Mouse (Mus musculus) cerebellum, adult 9-11 months (tissue): Measurements from ENCODE around the gene Tgfbr1.
A peak's percentile ranks its signal among the peaks of the same experiment; 100 is the strongest.

ENCODE experiments used
- DNase-seq: peaks from one replicate; pipeline ENCODE4 v3.0.0; 2022

The Tgfbr1 gene

GRCm38 (mm10) chr4:47424376-47424775 lies 71.4 kb downstream of the Tgfbr1 start:
- no peak for DNase-seq

GRCm38 (mm10) chr4:47425247-47425830 lies 72.3 kb downstream of the Tgfbr1 start:
- DNase-seq = no peak

- DNase-seq = no peak
Observed at GRCm38 (mm10) chr4:47427606-47428005, 74.6 kb downstream of the Tgfbr1 start.

- DNase-seq = no peak
Observed at GRCm38 (mm10) chr4:47430557-47430956, 77.5 kb downstream of the Tgfbr1 start.

GRCm38 (mm10) chr4:47431081-47431480 lies 78.1 kb downstream of the Tgfbr1 start:
- DNase-seq = no peak

- DNase-seq = no peak
Observed at GRCm38 (mm10) chr4:47432766-47433165, 79.7 kb downstream of the Tgfbr1 start.

GRCm38 (mm10) chr4:47435131-47435530 lies 82.1 kb downstream of the Tgfbr1 start:
- DNase-seq = no peak

GRCm38 (mm10) chr4:47435566-47436360 lies 82.7 kb downstream of the Tgfbr1 start:
- no peak for DNase-seq

- DNase-seq = peak; percentile 86
Observed at GRCm38 (mm10) chr4:47437365-47438340, 84.6 kb downstream of the Tgfbr1 start.

GRCm38 (mm10) chr4:47438956-47439355 lies 85.9 kb downstream of the Tgfbr1 start:
- DNase-seq = no peak

- no peak for DNase-seq
Observed at GRCm38 (mm10) chr4:47440951-47441350, 87.9 kb downstream of the Tgfbr1 start.

- DNase-seq = no peak
Observed at GRCm38 (mm10) chr4:47448526-47448925, 95.5 kb downstream of the Tgfbr1 start.

- no peak for DNase-seq
Observed at GRCm38 (mm10) chr4:47449116-47449515, 96.1 kb downstream of the Tgfbr1 start.

GRCm38 (mm10) chr4:47449586-47450522 lies 96.8 kb downstream of the Tgfbr1 start:
- DNase-seq = no peak
